Mouse (Mus musculus) naive thymus-derived CD4-positive, alpha-beta T cell, adult 2 months (primary cell): ENCODE data around the gene Unc93b1.

ENCODE experiments used
- DNase-seq: peaks from one replicate; pipeline ENCODE4 v3.0.0-alpha.2; 2011; ENCODE audit warnings: low read depth

Unc93b1 gene

DNA sequence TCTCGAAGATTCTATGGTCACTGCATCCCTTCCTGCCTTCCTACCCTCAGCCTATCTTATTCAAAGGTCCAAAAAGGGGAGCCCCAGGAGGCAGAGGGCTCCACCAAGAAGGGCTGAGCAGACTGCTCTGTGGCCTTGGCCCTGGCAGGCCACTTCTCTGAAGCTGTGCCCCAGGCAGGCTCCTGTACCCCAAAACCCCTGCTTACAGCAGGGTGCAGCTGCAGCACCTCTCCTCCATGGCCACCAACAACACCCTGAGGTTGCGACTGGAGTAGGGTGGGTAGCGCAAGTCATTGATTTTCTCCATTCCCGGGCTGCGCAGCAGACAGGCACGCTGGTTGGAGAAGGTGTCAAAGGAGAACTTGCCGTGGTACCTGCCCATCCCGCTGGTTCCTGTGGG lies 21.3 kb upstream of the Unc93b1 start:
- DNase-seq, result no peak

GRCm38 (mm10) chr19:3914535-3914934 lies 20.5 kb upstream of the Unc93b1 start:
- no peak for DNase-seq

- DNase-seq, result no peak
Measured at GRCm38 (mm10) chr19:3916727-3917126, 18.3 kb upstream of the Unc93b1 start.

GRCm38 (mm10) chr19:3919928-3920327 lies 15.1 kb upstream of the Unc93b1 start:
- DNase-seq, result no peak

DNA sequence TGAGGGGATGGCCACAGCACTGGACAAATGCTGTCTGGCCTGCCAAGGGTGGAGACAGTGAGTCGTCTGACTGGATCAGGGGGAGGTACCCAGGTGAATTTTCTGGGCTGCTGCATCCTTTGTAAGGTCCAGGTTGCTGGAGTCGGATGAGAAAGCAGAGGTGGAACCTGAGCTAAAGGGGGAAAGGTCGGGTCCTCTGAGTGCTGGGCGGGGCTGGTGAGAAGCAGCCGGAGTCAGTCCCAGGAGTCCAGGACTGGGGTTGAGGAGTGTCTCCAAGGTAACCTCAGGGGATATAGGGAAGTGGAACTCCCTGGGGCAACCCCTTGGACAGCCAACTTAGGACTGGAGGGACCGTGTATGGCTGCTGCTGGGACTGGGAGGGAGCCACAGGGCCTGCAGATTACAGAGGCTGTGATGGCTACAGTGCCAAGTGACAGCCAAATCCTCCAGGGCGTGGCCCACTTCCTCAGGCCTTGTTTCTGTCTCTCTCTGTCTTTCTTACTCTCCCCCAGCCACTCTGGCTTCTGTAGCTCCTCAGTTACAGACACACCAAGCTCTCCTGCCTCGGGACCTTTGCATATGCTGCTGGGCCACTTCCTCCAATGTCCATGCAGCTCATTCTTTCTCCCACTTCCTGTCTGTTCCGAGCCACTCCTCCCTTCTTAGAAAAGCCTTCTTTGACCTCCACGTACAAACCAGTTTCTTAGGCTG lies 12.2 kb upstream of the Unc93b1 start:
- no peak for DNase-seq

- no peak for DNase-seq
Measured at GRCm38 (mm10) chr19:3923586-3923985, 11.4 kb upstream of the Unc93b1 start.

DNA sequence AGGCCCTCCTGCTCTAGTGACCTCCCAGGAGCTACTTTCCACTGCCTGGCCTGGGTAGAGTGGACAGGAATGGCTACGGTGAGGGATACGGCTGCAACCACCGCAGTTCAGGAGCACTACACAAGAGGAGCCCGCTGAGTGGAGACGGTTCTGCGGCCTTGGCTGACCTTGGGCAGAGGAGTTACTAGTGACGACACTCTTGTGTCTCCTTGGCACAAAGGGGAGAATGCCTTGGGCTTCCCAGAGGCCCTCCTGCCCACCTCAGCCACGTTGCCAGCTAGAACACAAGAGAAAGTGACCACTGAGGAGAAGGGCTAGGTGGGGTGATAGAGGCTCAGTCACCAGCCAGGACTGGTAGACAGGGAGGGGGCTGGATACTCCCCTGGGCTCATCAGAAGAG lies 10.8 kb upstream of the Unc93b1 start:
- no peak for DNase-seq

GRCm38 (mm10) chr19:3924868-3925267 lies 10.1 kb upstream of the Unc93b1 start:
- DNase-seq, result no peak

DNA sequence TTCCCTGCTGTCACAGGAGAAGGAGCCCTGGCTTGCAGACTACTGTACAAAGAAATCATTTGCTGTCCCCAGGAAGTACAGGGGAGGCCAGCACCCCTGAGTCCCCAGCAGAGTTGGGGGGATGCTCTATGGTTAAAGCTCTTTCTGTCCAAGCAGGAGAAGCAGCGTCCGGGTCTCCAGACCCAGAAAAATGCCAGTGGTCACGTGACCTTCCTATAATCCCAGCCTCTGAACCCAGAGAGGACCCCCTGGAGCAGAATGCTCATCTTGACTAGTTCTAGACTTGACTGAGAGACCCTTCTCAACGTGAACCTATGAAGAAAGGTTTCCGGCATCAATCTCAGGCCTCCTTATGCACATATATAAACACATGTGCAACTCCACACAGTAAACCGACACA lies 9.1 kb upstream of the Unc93b1 start:
- DNase-seq, result no peak

DNA sequence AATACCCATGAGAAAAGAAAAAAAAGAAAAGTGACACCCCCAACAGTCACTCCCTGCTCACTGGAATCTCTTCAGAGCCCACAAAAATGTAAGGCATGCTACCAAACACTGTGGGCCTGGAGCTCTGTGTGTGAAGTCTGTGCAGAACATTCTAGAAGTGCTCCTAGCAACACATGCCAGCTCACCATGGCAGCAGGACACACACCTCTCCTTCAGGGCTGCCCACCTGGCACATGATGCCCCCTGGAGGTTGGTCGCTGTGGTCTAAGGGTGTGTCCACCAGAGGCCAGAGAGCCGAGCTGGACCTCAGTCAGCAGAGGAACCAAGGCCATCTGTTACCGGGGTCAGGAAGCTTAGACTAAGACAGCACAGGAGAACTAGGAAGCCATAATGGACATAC lies 8.7 kb upstream of the Unc93b1 start:
- DNase-seq, result no peak

DNA sequence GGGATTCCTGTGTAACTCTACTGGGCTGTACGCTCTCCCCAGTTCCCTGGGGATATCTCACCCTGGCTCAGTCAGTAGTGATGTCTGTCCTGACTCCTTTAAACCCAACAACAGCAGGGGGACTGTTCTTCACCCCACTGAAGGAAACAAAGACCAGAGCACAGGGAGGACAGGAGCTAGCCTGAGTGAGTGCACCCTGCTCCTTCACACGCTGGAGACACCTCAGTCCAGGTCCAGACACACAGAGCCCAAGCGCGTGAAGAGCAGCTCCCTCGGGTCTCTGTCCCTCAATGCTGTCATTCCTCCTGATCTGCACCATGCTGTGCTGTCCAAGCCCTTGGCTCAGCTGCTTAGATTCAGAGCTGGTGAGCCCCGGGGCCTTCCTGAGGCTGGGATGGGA lies 8.3 kb upstream of the Unc93b1 start:
- DNase-seq, result no peak

- DNase-seq, result no peak
Measured at GRCm38 (mm10) chr19:3927989-3928388, 7.0 kb upstream of the Unc93b1 start.

GRCm38 (mm10) chr19:3928779-3929178 lies 6.2 kb upstream of the Unc93b1 start:
- no peak for DNase-seq

DNA sequence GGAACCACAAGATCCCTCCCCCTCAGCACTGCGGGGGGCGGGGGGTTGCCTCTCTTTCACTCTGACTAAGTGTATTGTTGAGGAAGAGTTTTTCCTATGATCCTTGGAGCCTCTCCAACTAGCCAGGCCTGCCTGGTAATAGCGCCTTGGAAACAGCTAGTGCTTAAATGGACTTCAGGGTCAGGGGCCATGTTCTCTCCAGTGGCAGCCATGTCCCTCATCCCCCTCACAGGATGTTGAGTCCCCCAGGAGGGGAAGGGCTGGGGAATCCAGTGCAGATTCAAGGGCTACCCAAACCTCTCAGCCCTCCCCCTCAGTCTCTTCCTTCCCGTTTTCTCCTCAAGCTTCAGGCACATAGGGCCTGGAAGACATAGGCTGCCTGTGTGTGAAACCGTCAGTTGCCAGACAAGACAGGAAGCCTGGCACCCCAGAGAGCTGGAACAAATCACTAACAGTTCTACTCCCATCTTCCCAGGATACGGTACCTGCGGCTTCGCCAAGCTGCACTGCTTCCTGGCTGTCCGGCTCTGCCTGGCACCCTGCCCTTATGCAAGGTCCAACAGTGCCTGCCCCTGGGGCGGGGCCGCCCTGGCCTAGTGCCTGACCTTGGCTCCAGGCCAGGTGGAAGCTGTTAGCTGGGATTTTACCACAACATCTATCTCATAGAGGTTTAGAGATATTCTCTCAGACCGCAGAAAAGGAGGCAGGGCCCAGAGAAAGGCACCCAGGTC lies 5.6 kb upstream of the Unc93b1 start, which contains the start of gene Aldh3b1:
Aldh3b1 (minus strand) TSS at position 598 of the 731 bp plus-strand sequence.
- DNase-seq, result no peak

DNA sequence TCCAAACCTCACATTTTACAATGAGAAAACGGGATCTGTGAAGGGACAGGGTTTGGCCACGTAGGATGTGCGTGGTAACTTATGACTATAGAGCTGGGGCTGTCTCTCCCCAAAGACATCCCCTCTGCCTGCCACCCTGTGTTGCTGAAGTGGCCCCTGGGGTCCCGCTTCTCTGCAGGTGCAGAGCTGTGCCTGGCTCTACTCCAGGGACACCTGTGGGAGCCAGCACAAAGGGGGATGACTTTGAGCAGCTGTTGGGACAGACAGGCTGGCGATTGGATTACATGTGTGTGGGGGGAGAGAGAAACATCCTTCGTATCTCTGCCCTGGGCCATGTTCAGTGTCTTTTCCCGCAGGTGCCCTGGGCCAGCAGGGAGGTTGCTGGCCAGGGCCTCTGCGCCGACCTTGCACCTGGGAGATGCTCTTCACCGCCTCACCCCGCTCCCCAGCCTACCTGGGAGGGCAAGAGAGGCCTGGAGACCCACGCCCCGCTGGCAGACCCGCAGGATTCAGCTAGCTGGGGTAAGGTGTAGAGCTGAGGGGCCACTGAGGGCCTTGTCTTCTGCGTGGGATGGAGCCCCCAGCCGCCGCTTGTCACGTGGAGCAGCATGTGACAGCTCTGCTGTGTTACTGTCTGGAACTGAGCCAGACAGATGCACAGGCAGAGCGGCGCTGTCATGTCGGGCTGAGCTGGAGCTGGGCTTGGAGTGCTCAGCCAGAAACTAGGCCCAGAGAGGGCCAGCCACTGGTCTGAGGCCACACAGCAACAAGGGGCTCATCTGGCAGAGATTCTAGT lies 4.5 kb upstream of the Unc93b1 start:
- no peak for DNase-seq

GRCm38 (mm10) chr19:3931716-3932115 lies 3.3 kb upstream of the Unc93b1 start:
- no peak for DNase-seq

DNA sequence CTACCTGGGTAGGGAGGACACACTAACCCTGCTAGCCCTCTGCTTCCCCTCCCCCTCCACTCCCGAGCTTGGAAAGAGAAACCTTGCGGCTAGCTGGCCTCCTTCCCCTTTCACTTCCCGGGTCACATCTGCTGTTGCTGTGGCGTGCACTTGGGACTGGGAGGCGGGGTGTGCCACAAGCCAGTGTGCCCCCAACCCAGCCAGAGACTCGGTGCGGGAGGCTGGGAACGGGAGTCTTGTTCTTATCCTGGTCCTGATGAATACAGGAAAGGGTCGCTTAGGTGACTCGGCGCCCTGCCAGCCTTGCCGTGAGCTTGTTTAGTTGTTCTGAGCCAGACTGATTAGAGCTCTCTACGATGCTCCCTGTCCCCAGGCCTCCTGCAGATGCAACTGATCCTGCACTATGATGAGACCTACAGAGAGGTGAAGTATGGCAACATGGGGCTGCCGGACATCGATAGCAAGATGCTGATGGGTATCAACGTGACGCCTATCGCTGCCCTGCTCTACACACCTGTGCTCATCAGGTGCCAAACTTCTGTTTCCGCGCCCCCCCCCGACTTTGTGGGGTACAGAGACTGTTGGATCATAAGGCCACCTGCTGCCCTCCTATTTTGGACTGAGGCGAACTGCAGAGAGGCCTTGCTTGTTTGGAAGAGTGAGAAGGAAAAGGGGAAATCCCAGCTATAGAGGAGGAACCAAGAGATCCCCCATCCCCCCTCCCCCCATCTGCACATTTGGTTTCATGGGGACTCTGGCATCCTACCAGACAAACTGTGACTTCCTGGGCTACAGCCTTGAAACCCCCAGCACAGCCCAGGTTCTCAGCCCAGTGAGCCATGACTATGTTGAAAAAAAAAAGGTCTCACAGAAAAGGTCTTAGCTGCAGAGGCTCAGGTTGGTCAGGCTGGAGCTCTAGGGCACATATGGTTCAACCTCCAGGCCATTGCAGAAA lies 1.2 kb downstream of the Unc93b1 start:
- peak; percentile 69 for DNase-seq

- no peak for DNase-seq
Measured at GRCm38 (mm10) chr19:3942315-3942714, 7.3 kb downstream of the Unc93b1 start.

- peak; percentile 78 for DNase-seq
Measured at GRCm38 (mm10) chr19:3942986-3943735, 8.2 kb downstream of the Unc93b1 start.

- DNase-seq, result peak; percentile 74
Measured at GRCm38 (mm10) chr19:3945872-3946564, 11.0 kb downstream of the Unc93b1 start.
